Mouse (Mus musculus) heart, postnatal 25 days (tissue): ENCODE measurements around the gene St8sia1. TPM values are rescaled to one million over a fixed set of nuclear protein-coding genes. Genes with fewer than 3 reads are reported as not detected.
A peak's percentile ranks its signal among the peaks of the same experiment; 100 is the strongest.

Experiments used
- DNase-seq: peaks from one replicate; pipeline ENCODE4 v3.0.0; 2022; ENCODE audit warnings: low spot score
- intact Hi-C: fragments of 180-260 bp; cut with DNase I; formaldehyde crosslinking; loops from one replicate; pipeline ENCODE4 v1.15.1; 2025
- total RNA-seq, 2 experiments: library from RNA; stranded (reverse); gene quantifications; 2 replicates each; pipeline ENCODE4 v1.2.3; 2021

The St8sia1 gene
- total RNA-seq, 2 experiments from 2014 or later, result 0.20 to 0.31 TPM

- DNase-seq, result no peak
- intact Hi-C loops, result no loop called here
Measured at GRCm38 (mm10) chr6:142845066-142845465, 119.2 kb downstream of the St8sia1 start.

GRCm38 (mm10) chr6:142844061-142844460 lies 120.2 kb downstream of the St8sia1 start:
- DNase-seq, result no peak
- intact Hi-C loops, result no loop called here

GRCm38 (mm10) chr6:142838501-142838900 lies 125.8 kb downstream of the St8sia1 start:
- intact Hi-C loops, result no loop called here
- DNase-seq, result no peak

- DNase-seq, result no peak
- intact Hi-C loops, result no loop called here
Measured at GRCm38 (mm10) chr6:142837326-142837725, 126.9 kb downstream of the St8sia1 start.

- DNase-seq, result no peak
- intact Hi-C loops, result no loop called here
Measured at GRCm38 (mm10) chr6:142835726-142836125, 128.5 kb downstream of the St8sia1 start.

GRCm38 (mm10) chr6:142834911-142835310 lies 129.3 kb downstream of the St8sia1 start:
- intact Hi-C loops, result no loop called here
- DNase-seq, result no peak

- intact Hi-C loops, result no loop called here
- no peak for DNase-seq
Measured at GRCm38 (mm10) chr6:142831706-142832105, 132.5 kb downstream of the St8sia1 start.

GRCm38 (mm10) chr6:142831243-142831642 lies 133.0 kb downstream of the St8sia1 start:
- DNase-seq, result no peak

GRCm38 (mm10) chr6:142830221-142830620 lies 134.0 kb downstream of the St8sia1 start:
- no peak for DNase-seq
- intact Hi-C loops, result no loop called here

More at GRCm38 (mm10) chr6:142831243-142831642, 133.0 kb downstream of the St8sia1 start:
- intact Hi-C loops, result no loop called here

- DNase-seq, result no peak
- intact Hi-C loops, result no loop called here
Measured at GRCm38 (mm10) chr6:142825449-142825848, 138.8 kb downstream of the St8sia1 start.

GRCm38 (mm10) chr6:142823008-142823787 lies 141.1 kb downstream of the St8sia1 start:
- DNase-seq, result no peak
- intact Hi-C loops, result no loop called here

GRCm38 (mm10) chr6:142818306-142818705 lies 145.9 kb downstream of the St8sia1 start:
- DNase-seq, result no peak
- intact Hi-C loops, result loop anchor here (10.0 kb wide), 1 partner anchor 146 kb away; the partner anchor contains the start of gene St8sia1

GRCm38 (mm10) chr6:142815513-142815912 lies 148.7 kb downstream of the St8sia1 start:
- no peak for DNase-seq
- intact Hi-C loops, result loop anchor here (10.0 kb wide), 1 partner anchor 149 kb away; the partner anchor contains the start of gene St8sia1

- DNase-seq, result peak; percentile 17
- intact Hi-C loops, result loop anchor here (5.0 to 10.0 kb wide), 2 partner anchors 37 to 150 kb away; partner anchors contain the start of gene St8sia1
Measured at GRCm38 (mm10) chr6:142814495-142814921, 149.7 kb downstream of the St8sia1 start.

GRCm38 (mm10) chr6:142814011-142814410 lies 150.2 kb downstream of the St8sia1 start:
- intact Hi-C loops, result loop anchor here (5.0 to 10.0 kb wide), 2 partner anchors 37 to 151 kb away; partner anchors contain the start of gene St8sia1
- DNase-seq, result no peak

- intact Hi-C loops, result loop anchor here (5.0 to 10.0 kb wide), 2 partner anchors 36 to 152 kb away; partner anchors contain the start of gene St8sia1
- DNase-seq, result no peak
Measured at GRCm38 (mm10) chr6:142812969-142813368, 151.3 kb downstream of the St8sia1 start.

GRCm38 (mm10) chr6:142810239-142810638 lies 154.0 kb downstream of the St8sia1 start:
- intact Hi-C loops, result loop anchor here (5.0 to 10.0 kb wide), 2 partner anchors 33 to 155 kb away; partner anchors contain the start of gene St8sia1
- DNase-seq, result no peak

GRCm38 (mm10) chr6:142809373-142810098 lies 154.7 kb downstream of the St8sia1 start:
- intact Hi-C loops, result loop anchor here (5.0 to 10.0 kb wide), 2 partner anchors 32 to 155 kb away; partner anchors contain the start of gene St8sia1

GRCm38 (mm10) chr6:142806326-142806725 lies 157.9 kb downstream of the St8sia1 start:
- intact Hi-C loops, result no loop called here
- DNase-seq, result no peak

More at GRCm38 (mm10) chr6:142809373-142810098, 154.7 kb downstream of the St8sia1 start:
- DNase-seq, result no peak

- DNase-seq, result no peak
- intact Hi-C loops, result no loop called here
Measured at GRCm38 (mm10) chr6:142804402-142804801, 159.8 kb downstream of the St8sia1 start, which contains the start of gene Sult6b2. Gene Sult6b2 (minus strand): TSS chr6:142804502.
